In genomic region chr5:105492367-105493246, GRCm38 (mm10) we compare ENCODE assay signal across 1 mouse cellular context.
TF ChIP-seq lines count a peak whose summit lies in the region.

No protein-coding gene starts in this region.

TF ChIP-seq in MEL, 35 proteins besides CTCF, POLR2A, EP300 and RAD21 (continued from another document):
- TF ChIP-seq MEF2A (IDR thresholded peaks at IDR 0.05; ENCODE audit: extremely low read depth, insufficient replicate concordance, low read depth, low read length, poor library complexity, severe bottlenecking) = no peak
- TF ChIP-seq MYC (IDR thresholded peaks at IDR 0.05; ENCODE audit: low read depth, low read length) = no peak
- no peak for TF ChIP-seq JUND (IDR thresholded peaks at IDR 0.05; ENCODE audit: low read depth, low read length)
- no peak; the same call in 1 of the 2 replicates for TF ChIP-seq TCF12 (IDR thresholded peaks at IDR 0.05; ENCODE audit: low read depth, low read length)
- peak; percentile 69 for TF ChIP-seq ETS1 (IDR thresholded peaks at IDR 0.05; ENCODE audit: low read depth, low read length)
- TF ChIP-seq GATA1 (IDR thresholded peaks at IDR 0.05; ENCODE audit: low read depth, low read length) = peak; percentile 57
- 0 out of 2 replicates have a peak, but pooled peaks have one; percentile 15 for TF ChIP-seq NELFE (IDR thresholded peaks at IDR 0.05; ENCODE audit: low read depth, low read length)
- no peak for TF ChIP-seq ELF1 (IDR thresholded peaks at IDR 0.05; ENCODE audit: low read depth, low read length)
- peak; percentile 86 for TF ChIP-seq MYB (IDR thresholded peaks at IDR 0.05; ENCODE audit: low read depth, low read length)
- peak; percentile 27; the same call in 1 of the 2 replicates for TF ChIP-seq HCFC1 (IDR thresholded peaks at IDR 0.05; ENCODE audit: low read depth, low read length)
